ENCODE assay signal across 13 mouse cellular contexts in the genomic region with DNA sequence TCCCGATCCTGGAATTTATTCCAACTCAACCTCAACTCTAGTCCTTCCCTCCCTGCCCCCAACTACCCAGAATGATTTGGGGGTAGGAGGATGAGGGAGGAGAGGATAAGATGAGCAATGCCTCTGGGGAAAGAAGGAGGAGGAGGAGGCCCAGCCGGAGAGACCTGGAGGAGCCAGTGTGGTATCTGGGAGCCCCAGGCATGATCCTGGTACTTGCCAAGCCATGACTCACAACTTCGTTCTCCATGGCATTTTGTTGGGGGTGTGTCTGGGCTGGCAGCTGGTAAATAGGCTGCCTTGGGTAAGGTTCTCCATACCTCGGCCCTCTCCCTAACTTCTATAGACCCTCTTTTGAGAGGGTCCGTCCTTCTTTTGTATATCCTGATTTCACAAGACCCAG.
DNase-seq lines count a peak whose midpoint lies in the region; ATAC-seq and TF ChIP-seq lines count a peak whose summit lies in the region.
"Had no signal": no experiment of that assay in that cellular context is flagged by ENCODE, and none has a peak within 500 bp of the region (broad histone marks: within the 10 kb centered on the region; RNA-seq: fewer than 3 reads in every experiment).

No protein-coding gene starts in this region.

- intact Hi-C loops in heart, postnatal 10 days (cut with DNase I), result no loop called here
- intact Hi-C loops in gastrocnemius, adult 2 months (cut with DNase I), result no loop called here

- peaks cover 6% of the 10 kb centered on the region; the same call in 1 of the 2 replicates for H3K27me3 ChIP-seq in heart, embryonic 11.5 days (ENCODE audit: control insufficient read depth, insufficient read depth, low read length)
- H3K27me3 ChIP-seq: limb, embryonic 15.5 days had no signal

- DNase-seq in heart, adult 18-20 months, result peak; percentile 7 to 32
- DNase-seq in lung, postnatal 25 days (ENCODE audit: low spot score), result peak; percentile 2
- DNase-seq in lung, adult 2 months, result no peak
- DNase-seq in NIH3T3 (ENCODE audit: low read depth), result peak; percentile 85
- DNase-seq in heart, postnatal 10 days, result peak; percentile 2
- DNase-seq in cerebellum, postnatal 4 days (ENCODE audit: low spot score in 2 of 2), result no peak
- no peak for DNase-seq in gastrocnemius, adult 2 months
- DNase-seq: cerebellum, adult 2 months; midbrain, embryonic 14.5 days had no signal

- H3K4me1 ChIP-seq in heart, embryonic 11.5 days (ENCODE audit: control insufficient read depth, insufficient read depth, low read length), result no peaks in the 10 kb centered on the region
- no peaks in the 10 kb centered on the region for H3K4me1 ChIP-seq in lung, adult 2 months (ENCODE audit: control insufficient read depth, insufficient read depth, low read length)
- H3K4me1 ChIP-seq: limb, embryonic 15.5 days had no signal

- H3K4me2 ChIP-seq in heart, embryonic 11.5 days, result no peak overlapping the region
- H3K4me2 ChIP-seq: limb, embryonic 15.5 days had no signal

- no peak overlapping the region for H3K9ac ChIP-seq in heart, embryonic 11.5 days (ENCODE audit: low read depth, low read length)
- H3K9ac ChIP-seq: limb, embryonic 15.5 days had no signal

- TF ChIP-seq CTCF in lung, adult 2 months (IDR thresholded peaks at IDR 0.05; ENCODE audit: insufficient read depth, low read length), result no peak
- TF ChIP-seq CTCF in gastrocnemius, adult 2 months (IDR thresholded peaks at IDR 0.05), result no peak

- no peaks in the 10 kb centered on the region for H3K36me3 ChIP-seq in heart, embryonic 11.5 days (ENCODE audit: control insufficient read depth, insufficient read depth, low read length)
- H3K36me3 ChIP-seq: limb, embryonic 15.5 days had no signal

- H3K9me3 ChIP-seq in heart, embryonic 11.5 days (replicated peaks; ENCODE audit: control insufficient read depth, low read length), result no peaks in the 10 kb centered on the region
- H3K9me3 ChIP-seq: limb, embryonic 15.5 days had no signal

- no peak for TF ChIP-seq POLR2A in lung, adult 2 months (IDR thresholded peaks at IDR 0.05; ENCODE audit: borderline replicate concordance, extremely low read depth, low read depth, low read length)

- no peak overlapping the region for H3K27ac ChIP-seq in heart, embryonic 11.5 days (ENCODE audit: low read depth, low read length)
- H3K27ac ChIP-seq in gastrocnemius, adult 2 months, result no peak overlapping the region
- H3K27ac ChIP-seq: hindbrain, postnatal 0 days; left cerebral cortex, adult 2 months; limb, embryonic 15.5 days had no signal

- no peak overlapping the region for H3K4me3 ChIP-seq in heart, embryonic 11.5 days (ENCODE audit: low read depth, low read length)
- H3K4me3 ChIP-seq in lung, adult 2 months (replicated peaks; ENCODE audit: extremely low read depth, low read depth, low read length), result no peak overlapping the region
- H3K4me3 ChIP-seq in gastrocnemius, adult 2 months, result no peak overlapping the region
- H3K4me3 ChIP-seq: left cerebral cortex, adult 2 months; limb, embryonic 15.5 days had no signal

- 71% methylated on average over 5 of the region's 5 CpGs for WGBS in heart, embryonic 11.5 days (ENCODE audit: insufficient replicate concordance)
- WGBS in lung, adult 2 months, result 79% methylated on average over 5 of the region's 5 CpGs

- no peak for ATAC-seq in heart, embryonic 11.5 days (replicated peaks; ENCODE audit: insufficient number of reproducible peaks, low FRiP score, low TSS enrichment)
- ATAC-seq: hindbrain, postnatal 0 days had no signal

Comparison
In these comparisons a context has a peak if more than half of its experiments do, and no peak if none do; other contexts are left out.
1. DNase-seq: peak in heart, adult 18-20 months (2 of 2), lung, postnatal 25 days (single experiment), NIH3T3 (single experiment) and heart, postnatal 10 days (2 of 2); none in lung, adult 2 months (single experiment), cerebellum, postnatal 4 days (0 of 2) and gastrocnemius, adult 2 months (single experiment).